Mouse (Mus musculus) intestine, embryonic 14.5 days (tissue): ENCODE measurements at regions not wholly inside any gene's neighbourhood (a gene's known extent, or its start where the extent isn't known, plus 50 kb on each side); places are given as distances from the start of the nearest gene placed in this dataset.
A peak's percentile ranks its signal among the peaks of the same experiment; 100 is the strongest.

ENCODE experiments used
- ATAC-seq: fragments of 200-750 bp; cut with Nextera tagmentation; replicated peaks from 2 replicates; pipeline ENCODE4 v1.8.0; 2017; ENCODE audit warnings: low read depth, moderate number of reproducible peaks, moderate TSS enrichment, moderate library complexity; ENCODE audit not compliant: low FRiP score, low TSS enrichment
- DNase-seq: peaks from one replicate; pipeline ENCODE4 v3.0.0-alpha.2; 2018; ENCODE audit warnings: low spot score
- H3K27ac ChIP-seq: fragments of 300-500 bp; sonication (generic); 2 replicates; pipeline ENCODE4 v1.5.1; 2014; ENCODE audit warnings: low read depth, mild to moderate bottlenecking, control low read depth
- H3K27me3 ChIP-seq: fragments of 300-500 bp; sonication (generic); replicated peaks from 2 replicates; pipeline ENCODE4 v1.6.1; 2014; ENCODE audit warnings: low read length, control low read depth; ENCODE audit not compliant: control insufficient read depth, insufficient read depth
- H3K36me3 ChIP-seq: fragments of 300-500 bp; sonication (generic); 2 replicates; pipeline ENCODE4 v1.6.1; 2014; ENCODE audit warnings: low read length, control low read depth; ENCODE audit not compliant: control insufficient read depth, insufficient read depth
- H3K4me1 ChIP-seq: fragments of 300-500 bp; sonication (generic); replicated peaks from 2 replicates; pipeline ENCODE4 v1.6.1; 2014; ENCODE audit warnings: low read length, control low read depth, mixed read lengths; ENCODE audit not compliant: control insufficient read depth, insufficient read depth
- H3K4me2 ChIP-seq: fragments of 300-500 bp; sonication (generic); 2 replicates; pipeline ENCODE4 v1.6.1; 2014; ENCODE audit warnings: low read length
- H3K4me3 ChIP-seq: fragments of 300-500 bp; sonication (generic); 2 replicates; pipeline ENCODE4 v1.5.1; 2014; ENCODE audit warnings: low read depth, low read length, control low read depth, mixed read lengths
- H3K9ac ChIP-seq: fragments of 300-500 bp; sonication (generic); 2 replicates; pipeline ENCODE4 v1.6.1; 2014; ENCODE audit warnings: mild to moderate bottlenecking, low read length
- H3K9me3 ChIP-seq: fragments of 300-500 bp; sonication (generic); 2 replicates; pipeline ENCODE4 v1.6.1; 2016; ENCODE audit warnings: low read length, control low read depth; ENCODE audit not compliant: control insufficient read depth
- WGBS: fragments of 180-500 bp; shearing (Covaris S2); extraction: QIAGEN DNeasy Blood & Tissue Kit; methylation state at CpG from one replicate; pipeline ENCODE4 v1.1.7; 2014; 5-methylcytosine and 5-hydroxymethylcytosine counted together

DNA sequence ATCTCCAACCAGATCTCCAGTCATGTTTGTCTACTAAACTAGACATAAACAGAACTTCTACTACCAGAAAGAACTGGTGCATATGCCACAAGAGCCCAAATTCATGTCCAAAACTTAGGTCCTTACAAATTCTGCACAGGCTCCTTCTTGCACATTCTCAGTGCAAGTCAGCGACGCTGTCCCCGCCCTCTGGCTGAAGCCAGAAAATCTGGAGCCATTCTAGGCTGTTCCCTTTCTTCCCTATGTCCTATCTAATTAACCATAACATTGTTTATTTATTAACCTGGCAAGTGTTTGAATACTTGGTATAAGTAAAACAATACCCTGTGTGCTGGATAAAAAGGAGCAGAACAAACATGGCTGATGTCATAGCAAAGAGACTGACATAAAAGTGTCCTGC, 122.7 kb downstream of the Tent5c start:
- Histone ChIP-seq H3K9ac (no peak overlapping the region), H3K27ac (no peak overlapping the region), H3K4me3 (no peak overlapping the region), H3K27me3 (no peaks in the 10 kb centered on the region), H3K9me3 (no peaks in the 10 kb centered on the region), H3K36me3 (no peaks in the 10 kb centered on the region), H3K4me2 (no peak overlapping the region), H3K4me1 (no peaks in the 10 kb centered on the region)
- 91% methylated on average over 3 of the region's 3 CpGs for WGBS
- ATAC-seq: no peak
- no peak for DNase-seq

DNA sequence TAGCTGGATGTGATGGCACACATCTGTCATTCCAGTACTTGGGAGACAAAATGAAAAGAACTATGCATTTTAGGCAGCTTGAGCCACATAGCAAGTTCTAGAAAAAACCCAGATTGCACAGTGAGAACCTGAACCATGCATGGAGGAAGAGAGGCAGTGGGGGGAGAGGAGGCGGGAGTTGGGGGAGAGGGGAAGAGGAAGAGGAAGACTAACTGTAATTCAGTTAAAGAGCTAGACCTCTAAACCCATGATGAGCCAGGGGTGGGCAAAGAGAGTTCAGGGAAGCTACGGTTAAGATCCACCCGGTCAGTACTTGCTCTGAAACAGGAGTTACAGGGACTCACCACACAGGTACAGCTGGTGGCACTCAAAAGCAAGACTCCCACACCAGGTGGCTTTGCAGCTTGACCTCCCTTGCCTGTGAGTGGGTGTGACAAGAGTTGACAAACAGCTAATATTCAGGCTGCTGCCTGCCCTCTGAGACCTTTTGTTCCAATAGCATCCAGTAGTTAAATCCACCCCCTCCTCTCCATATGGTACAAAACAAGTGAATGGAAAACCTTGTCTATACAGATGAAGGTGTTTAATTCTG, 123.7 kb downstream of the Tent5c start:
- H3K9ac ChIP-seq: no peak overlapping the region
- no peak overlapping the region for H3K4me2 ChIP-seq
- H3K27me3 ChIP-seq: no peaks in the 10 kb centered on the region
- no peaks in the 10 kb centered on the region for H3K4me1 ChIP-seq
- 88% methylated on average over 3 of the region's 3 CpGs for WGBS
- ATAC-seq (no peak), DNase-seq (no peak)
- no peaks in the 10 kb centered on the region for H3K36me3 ChIP-seq
- H3K4me3 ChIP-seq: no peak overlapping the region
- no peak overlapping the region for H3K27ac ChIP-seq
- no peaks in the 10 kb centered on the region for H3K9me3 ChIP-seq

DNA sequence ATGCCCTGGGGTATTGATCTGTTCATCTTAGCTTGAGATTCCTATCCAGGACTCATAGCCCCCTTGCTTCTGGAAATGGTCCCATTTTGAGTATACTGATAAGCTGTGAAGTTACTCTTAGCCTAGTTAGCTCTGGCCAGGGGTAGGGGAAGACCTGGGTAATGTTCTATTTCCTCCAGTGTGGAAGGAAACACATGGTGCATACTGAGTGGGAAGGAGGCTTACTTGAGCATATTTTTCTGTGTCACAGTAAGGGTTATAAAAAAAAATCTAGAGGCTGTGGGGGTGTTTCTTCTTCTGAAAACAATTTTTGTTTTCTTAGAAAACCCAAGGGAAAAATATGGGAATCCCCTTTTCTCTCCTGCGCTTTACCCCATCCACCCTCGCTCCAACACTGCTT, 124.4 kb downstream of the Tent5c start:
- no peak overlapping the region for H3K4me3 ChIP-seq
- H3K4me2 ChIP-seq: no peak overlapping the region
- 69% methylated on average over 2 of the region's 2 CpGs for WGBS
- H3K4me1 ChIP-seq: no peaks in the 10 kb centered on the region
- no peak overlapping the region for H3K9ac ChIP-seq
- no peak overlapping the region for H3K27ac ChIP-seq
- H3K27me3 ChIP-seq: no peaks in the 10 kb centered on the region
- DNase-seq (no peak), ATAC-seq (no peak)
- no peaks in the 10 kb centered on the region for H3K36me3 ChIP-seq
- H3K9me3 ChIP-seq: no peaks in the 10 kb centered on the region

DNA sequence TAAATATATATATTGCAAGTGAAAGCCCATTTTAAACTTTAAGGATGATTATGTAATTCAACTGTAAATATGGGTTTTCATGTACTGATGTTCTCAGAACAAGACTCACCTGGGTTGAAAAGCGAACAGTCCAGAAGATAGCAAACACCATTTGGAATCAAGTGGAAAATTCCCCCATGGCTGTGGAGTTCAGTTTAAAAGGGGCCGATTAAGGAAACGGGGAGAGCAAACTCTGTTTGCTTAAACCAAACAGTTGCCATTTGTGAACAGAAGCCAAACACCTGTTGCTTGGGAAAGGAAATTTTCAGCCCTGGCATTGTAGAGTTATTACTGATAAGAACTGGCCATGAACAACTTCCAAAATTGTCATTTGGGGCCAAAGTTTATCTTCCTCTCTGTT, 126.1 kb downstream of the Tent5c start:
- 39% methylated on average over 3 of the region's 3 CpGs for WGBS
- no peak for ATAC-seq
- H3K4me3 ChIP-seq: no peak overlapping the region

DNA sequence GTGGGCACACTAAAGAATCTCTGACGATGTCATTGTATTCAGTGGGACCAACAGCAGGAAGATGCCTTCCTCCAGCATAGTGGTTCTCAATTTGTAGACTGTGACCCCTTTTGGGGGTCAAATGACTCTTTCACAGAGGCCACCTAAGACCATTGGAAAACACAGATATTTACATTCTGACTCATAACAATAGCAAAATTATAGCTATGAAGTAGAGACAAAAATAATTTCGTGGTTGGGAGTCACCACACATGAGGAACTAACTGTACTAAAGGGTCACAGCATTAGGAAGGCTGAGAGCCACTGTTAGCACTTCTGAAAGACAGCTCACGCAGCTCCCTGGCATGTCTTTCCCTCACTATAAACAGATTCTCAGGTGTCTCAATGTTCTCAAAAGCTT, 129.1 kb downstream of the Tent5c start:
- Histone ChIP-seq H3K4me2 (no peak overlapping the region), H3K9me3 (no peaks in the 10 kb centered on the region), H3K27me3 (no peaks in the 10 kb centered on the region), H3K9ac (no peak overlapping the region), H3K4me1 (no peaks in the 10 kb centered on the region), H3K4me3 (no peak overlapping the region), H3K36me3 (no peaks in the 10 kb centered on the region), H3K27ac (no peak overlapping the region)
- DNase-seq (no peak), ATAC-seq (no peak)
- 80% methylated on average over 3 of the region's 3 CpGs for whole genome bisulfite sequencing

More for the DNA sequence above, 126.1 kb downstream of the Tent5c start:
- Histone ChIP-seq H3K27me3 (no peaks in the 10 kb centered on the region), H3K4me2 (no peak overlapping the region), H3K9me3 (no peaks in the 10 kb centered on the region), H3K9ac (no peak overlapping the region), H3K27ac (no peak overlapping the region), H3K4me1 (no peaks in the 10 kb centered on the region), H3K36me3 (no peaks in the 10 kb centered on the region)
- no peak for DNase-seq

DNA sequence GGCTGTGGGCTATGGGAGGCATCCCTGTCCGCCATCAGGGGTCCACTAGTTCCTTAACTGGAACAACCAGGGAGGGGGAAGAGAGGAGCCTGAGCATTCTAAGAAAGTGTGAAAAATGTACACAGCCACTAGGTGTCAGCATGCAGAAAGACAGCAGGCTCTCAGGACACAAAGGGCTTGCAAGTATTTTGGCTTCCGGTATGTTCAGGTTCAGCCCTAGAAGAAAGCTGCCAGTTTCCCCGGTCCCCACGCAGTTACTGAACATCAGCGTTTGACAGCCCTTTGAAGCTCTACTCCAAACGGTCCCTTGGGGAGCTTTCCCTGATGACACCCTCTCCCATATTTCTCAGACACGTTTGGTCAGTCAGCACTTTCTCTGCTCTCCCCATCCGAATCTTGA, 130.1 kb downstream of the Tent5c start:
- Histone ChIP-seq H3K4me2 (peak overlapping the region; percentile 45), H3K9me3 (no peaks in the 10 kb centered on the region), H3K27ac (no peak overlapping the region), H3K4me3 (no peak overlapping the region), H3K4me1 (no peaks in the 10 kb centered on the region), H3K9ac (0 out of 2 replicates have a peak overlapping the region, but pooled peaks have one; percentile 11), H3K27me3 (no peaks in the 10 kb centered on the region), H3K36me3 (no peaks in the 10 kb centered on the region)
- 28% methylated on average over 8 of the region's 8 CpGs for WGBS
- DNase-seq (peak; percentile 73), ATAC-seq (peak; percentile 68)

DNA sequence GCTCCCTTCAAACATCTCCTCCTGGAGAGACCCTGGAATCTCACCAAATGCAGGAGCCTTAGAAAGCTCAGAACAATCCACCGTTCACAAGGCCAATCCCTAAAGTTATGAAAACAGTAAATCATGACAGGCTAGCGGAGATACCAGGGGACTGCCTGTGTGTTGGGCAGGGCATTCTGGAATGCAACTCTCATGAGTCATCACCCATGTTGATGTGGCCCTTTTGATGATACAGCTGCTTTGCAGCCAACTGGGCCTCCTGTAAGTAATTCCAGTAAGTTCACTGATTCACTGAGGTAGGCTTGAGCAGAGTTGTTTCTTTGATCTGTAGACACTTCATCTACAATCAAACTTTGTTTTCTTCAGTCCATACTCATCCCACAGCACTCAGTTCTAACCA, 155.6 kb downstream of the Tent5c start:
- Histone ChIP-seq H3K4me3 (no peak overlapping the region), H3K27me3 (no peaks in the 10 kb centered on the region), H3K9me3 (no peaks in the 10 kb centered on the region), H3K4me1 (no peaks in the 10 kb centered on the region), H3K36me3 (no peaks in the 10 kb centered on the region), H3K27ac (no peak overlapping the region), H3K9ac (no peak overlapping the region), H3K4me2 (no peak overlapping the region)
- DNase-seq (no peak), ATAC-seq (no peak)
- 73% methylated on average over 2 of the region's 2 CpGs for WGBS

DNA sequence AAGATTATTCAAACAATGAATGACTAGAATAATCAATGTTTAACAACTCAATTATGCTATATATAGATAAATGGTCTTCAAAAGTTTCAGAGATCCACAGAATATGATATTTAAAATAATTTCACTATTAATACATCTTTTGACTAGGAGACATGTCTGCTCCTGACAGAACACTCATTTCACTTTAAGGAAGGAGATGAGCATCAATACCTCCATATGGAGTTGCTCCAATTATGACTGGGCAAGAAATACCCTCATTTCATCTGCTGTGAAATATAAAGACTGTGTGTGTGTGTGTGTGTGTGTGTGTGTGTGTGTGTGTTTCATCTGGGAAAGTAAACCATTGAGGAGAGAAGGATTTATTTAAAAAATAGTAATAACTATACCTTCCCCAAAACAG, 156.2 kb upstream of the Wdr3 start:
- no peak for ATAC-seq
- Histone ChIP-seq H3K9ac (no peak overlapping the region), H3K4me3 (no peak overlapping the region), H3K27me3 (no peaks in the 10 kb centered on the region), H3K9me3 (0 out of 2 replicates have a peak, but pooled peaks cover 3% of the 10 kb centered on the region), H3K36me3 (no peaks in the 10 kb centered on the region), H3K27ac (no peak overlapping the region), H3K4me2 (no peak overlapping the region), H3K4me1 (no peaks in the 10 kb centered on the region)
- DNase-seq: no peak

DNA sequence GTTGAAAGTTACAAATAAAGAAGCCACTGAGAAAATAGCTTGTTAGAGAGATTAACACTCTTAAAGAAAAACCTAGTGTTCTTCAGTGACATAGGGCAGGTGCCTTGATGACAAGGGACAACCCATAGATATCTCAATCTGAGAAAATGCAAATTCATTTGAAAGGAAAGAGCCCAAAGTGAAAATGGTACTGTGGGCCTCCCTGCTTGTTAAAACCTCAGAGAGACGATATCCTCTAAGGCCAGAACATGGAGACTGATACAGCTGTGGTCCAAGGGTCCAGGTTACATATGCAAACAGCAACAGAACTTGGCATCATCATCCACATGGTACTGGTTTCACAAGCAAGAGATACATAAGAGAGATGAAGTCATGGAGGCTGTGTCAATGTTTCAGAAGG, 125.6 kb upstream of the Wdr3 start:
- no peak overlapping the region for H3K4me2 ChIP-seq
- H3K27ac ChIP-seq: no peak overlapping the region
- no peak overlapping the region for H3K4me3 ChIP-seq
- H3K36me3 ChIP-seq: no peaks in the 10 kb centered on the region
- H3K9ac ChIP-seq: no peak overlapping the region
- ATAC-seq (no peak), DNase-seq (no peak)
- H3K9me3 ChIP-seq: no peaks in the 10 kb centered on the region
- WGBS: 81% methylated on average over 1 of the region's 1 CpGs
- no peaks in the 10 kb centered on the region for H3K27me3 ChIP-seq
- H3K4me1 ChIP-seq: no peaks in the 10 kb centered on the region
